Mouse (Mus musculus): ENCODE measurements around the gene Zdhhc22.

DNA sequence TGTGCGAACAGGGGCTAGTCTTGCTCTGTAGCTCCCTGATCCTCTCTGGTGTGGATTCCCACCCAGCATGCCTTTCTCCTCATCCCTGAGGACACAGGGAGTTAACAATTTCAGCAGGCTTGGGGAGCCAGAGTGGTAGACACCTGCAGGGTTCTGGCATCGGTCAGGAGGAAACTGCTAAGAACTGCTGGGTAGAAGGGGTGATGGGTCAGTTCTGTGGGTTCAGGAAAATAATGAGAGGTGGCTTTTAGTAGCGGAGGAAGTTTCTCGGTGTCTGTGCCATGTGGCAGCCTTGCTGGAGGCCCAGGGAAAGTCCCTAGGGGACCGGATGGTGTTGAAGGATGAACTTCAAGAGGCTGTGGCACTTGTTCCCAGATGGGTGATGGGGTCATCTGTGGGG lies 37.2 kb upstream of the Zdhhc22 start:
- TF ChIP-seq EP300 (IDR thresholded peaks at IDR 0.05; ENCODE audit: low read depth) = no peak
- no peak for TF ChIP-seq CTCF (IDR thresholded peaks at IDR 0.05; ENCODE audit: low read depth)

Measured in heart, postnatal 0 days (tissue).